Mouse (Mus musculus): ENCODE results near the gene Tsc22d1. TPM values are rescaled to one million over a fixed set of nuclear protein-coding genes. Genes with fewer than 3 reads are reported as not detected.

The Tsc22d1 gene
- total RNA-seq, 2 experiments from 2014 or later = 119 to 144 TPM

DNA sequence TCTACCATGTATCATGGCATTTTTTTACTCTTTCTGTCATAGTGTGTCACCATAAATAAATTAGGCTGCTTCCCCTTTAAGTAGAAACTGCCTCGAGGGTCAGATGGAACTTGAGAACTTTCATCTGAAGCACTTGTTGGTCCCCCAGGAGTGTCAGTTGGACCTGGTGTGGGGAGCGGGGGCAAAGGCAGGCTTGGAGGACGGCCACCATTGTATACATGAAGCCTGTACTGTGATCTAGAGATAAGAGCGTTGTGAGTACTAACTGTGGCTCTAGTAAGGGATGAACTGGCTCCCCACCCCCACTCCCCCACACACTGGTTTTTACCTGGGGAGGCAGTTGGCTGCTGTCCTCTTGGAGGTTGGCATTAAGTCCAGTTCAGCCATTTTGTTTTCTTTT is 62.0 kb downstream of the Tsc22d1 start:
- no peak for DNase-seq
- intact Hi-C loops (cut with DNase I; ENCODE audit: low total_unique reads) = no loop called here

GRCm38 (mm10) chr14:76478076-76478475 is 63.3 kb downstream of the Tsc22d1 start:
- intact Hi-C loops (cut with DNase I; ENCODE audit: low total_unique reads) = no loop called here
- DNase-seq = no peak

GRCm38 (mm10) chr14:76478616-76479015 is 63.9 kb downstream of the Tsc22d1 start:
- intact Hi-C loops (cut with DNase I; ENCODE audit: low total_unique reads) = no loop called here
- DNase-seq = no peak

GRCm38 (mm10) chr14:76479867-76480266 is 65.1 kb downstream of the Tsc22d1 start:
- DNase-seq = no peak
- intact Hi-C loops (cut with DNase I; ENCODE audit: low total_unique reads) = loop anchor here (5.0 kb wide), 1 partner anchor 532 kb away; no protein-coding TSS in a partner anchor

DNA sequence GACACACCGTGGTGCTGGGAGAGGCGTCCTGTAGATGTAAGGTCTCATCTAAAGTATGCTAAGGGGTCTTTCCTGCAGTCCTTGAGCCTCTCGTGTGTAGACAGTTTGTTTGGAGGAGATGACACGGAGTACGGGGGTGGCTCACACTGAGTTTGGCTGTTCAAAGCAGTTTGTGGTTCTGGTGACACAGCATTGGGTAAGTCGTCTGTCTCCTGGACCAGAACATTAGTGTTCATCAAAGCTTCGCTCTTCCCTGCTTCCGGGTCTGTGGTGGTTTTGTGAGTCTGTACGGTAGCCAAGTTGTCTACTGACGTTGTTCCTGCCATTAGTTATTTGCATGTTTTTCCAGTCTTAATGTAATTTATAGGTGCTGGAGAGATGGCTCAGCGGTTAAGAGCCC is 65.7 kb downstream of the Tsc22d1 start:
- intact Hi-C loops (cut with DNase I; ENCODE audit: low total_unique reads) = loop anchor here (5.0 kb wide), 1 partner anchor 532 kb away; no protein-coding TSS in a partner anchor

DNA sequence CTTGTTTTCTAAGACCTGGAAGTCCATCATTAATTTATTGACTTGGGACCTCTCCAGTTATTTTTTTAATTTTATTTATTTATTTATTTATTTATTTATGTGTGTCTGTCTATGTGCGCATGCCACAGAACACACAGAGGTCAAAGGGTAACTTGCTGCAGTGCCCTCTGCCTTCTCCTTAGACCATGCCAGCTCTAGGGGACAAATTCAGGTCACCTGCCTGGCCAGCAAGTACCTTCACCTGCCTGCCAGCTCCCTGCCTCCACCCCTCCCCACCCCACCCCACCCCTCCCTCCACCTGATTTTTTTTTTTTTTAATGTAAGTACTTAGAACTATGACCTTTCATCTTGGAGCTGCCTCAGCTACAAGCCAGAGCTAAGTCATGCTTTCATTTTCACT is 68.9 kb downstream of the Tsc22d1 start:
- intact Hi-C loops (cut with DNase I; ENCODE audit: low total_unique reads) = loop anchor here (5.0 kb wide), 1 partner anchor 529 kb away; no protein-coding TSS in a partner anchor
- no peak for DNase-seq

More for the DNA sequence above, 65.7 kb downstream of the Tsc22d1 start:
- DNase-seq = no peak

DNA sequence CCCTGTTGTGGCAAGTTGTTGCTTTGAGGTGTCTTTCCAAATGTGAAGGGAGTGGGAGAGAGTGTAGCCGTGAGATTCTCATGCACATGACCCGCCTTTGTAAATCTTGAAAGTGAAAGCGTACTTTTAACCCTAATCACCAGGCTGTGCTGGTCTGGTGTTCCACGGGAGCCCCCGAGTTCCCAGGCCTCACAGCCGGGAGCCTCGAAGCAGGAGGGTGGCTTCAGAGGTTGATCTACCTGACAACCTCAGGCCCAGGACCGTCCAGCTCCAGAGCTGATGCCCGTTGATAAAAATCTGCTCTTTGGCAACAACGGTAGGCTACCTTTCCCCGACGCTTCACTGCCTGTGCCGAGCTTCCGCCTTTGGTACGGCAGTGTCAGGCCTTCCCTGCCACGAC is 72.8 kb downstream of the Tsc22d1 start:
- no peak for DNase-seq
- intact Hi-C loops (cut with DNase I; ENCODE audit: low total_unique reads) = no loop called here

DNA sequence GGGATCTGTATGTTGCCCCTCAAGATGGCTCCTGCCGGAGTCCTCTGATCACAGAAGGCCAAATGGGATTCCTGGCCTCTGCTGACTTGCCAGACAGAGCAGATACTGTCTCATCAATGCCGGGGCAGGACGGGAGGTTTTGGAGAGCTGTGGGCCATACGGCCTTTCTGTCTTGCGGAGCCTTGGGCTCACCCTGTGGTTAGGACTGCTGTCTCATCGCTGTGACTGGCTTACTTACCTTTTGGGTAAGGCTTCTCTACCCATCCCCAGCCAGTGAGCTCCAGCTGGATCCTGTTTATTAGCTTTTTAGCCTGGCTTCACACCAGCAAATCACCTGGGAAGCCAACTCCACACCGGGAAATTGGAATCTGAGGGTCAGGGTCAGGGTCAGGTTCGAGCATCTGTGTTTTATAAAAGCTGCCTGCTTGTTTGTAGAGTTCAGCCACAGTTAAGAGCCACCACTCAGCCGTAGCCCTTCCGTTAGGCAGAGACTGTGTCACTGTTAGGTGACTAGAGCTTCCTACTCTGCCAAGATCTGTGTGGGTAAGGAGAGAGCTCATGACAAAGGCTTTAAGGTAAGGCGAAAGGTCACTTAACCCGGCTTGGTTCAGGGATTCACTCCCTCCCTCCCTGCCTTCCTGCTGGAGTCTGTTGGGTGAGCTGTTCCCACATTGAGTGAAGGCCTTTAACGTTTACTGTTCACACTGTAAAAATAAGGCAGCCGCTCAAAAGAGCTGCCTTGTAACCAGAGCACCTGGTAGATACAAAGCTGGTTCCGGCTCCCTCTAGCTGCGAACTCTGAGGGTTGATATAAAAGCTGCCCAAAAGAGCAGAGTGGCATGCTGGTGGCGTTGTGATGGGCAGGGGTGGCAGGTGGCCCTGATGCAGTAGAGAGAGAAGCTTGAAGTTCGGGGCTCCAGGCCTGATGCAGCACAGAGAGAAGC is 73.6 kb downstream of the Tsc22d1 start:
- intact Hi-C loops (cut with DNase I; ENCODE audit: low total_unique reads) = no loop called here

DNA sequence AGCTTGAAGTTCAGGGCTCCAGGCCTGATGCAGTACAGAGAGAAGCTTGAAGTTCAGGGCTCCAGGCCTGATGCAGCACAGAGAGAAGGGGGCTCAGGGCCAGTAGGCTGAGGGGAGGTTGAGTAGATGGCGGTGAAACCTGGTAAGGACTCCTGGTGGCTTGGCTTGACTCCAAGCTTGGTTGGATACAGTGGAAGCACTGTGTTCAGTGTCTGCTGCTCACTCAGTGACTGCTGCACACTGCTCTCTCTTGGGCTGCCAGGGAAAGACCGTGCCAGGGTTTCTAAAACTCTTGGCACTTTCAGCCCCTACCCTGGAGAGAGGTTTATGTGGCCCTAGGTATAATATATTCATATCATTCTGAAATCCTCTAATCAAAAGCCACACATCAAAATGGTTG is 74.4 kb downstream of the Tsc22d1 start:
- intact Hi-C loops (cut with DNase I; ENCODE audit: low total_unique reads) = no loop called here
- DNase-seq = no peak

More for the DNA sequence above, 73.6 kb downstream of the Tsc22d1 start:
- no peak for DNase-seq

DNA sequence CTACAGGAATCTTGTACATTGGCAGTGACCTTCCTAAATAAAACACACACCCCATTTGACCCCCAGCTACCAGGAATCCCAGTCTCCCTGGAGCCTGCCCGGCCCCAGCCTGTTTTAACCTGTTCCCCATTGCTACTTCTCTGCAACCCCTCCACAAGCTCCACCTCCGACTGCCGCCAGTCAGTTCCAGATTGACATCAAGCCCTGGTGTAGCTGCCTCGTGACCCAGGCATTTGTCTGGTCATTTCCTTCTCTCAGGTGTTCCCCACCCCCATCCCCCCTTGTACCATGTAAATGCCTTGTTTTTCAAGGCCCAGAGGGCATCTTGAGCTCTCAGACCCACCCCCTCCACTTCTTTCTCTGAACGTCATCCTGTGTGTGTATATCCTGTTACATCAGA is 80.3 kb downstream of the Tsc22d1 start:
- no peak for DNase-seq
- intact Hi-C loops (cut with DNase I; ENCODE audit: low total_unique reads) = no loop called here

GRCm38 (mm10) chr14:76497187-76497586 is 82.4 kb downstream of the Tsc22d1 start:
- intact Hi-C loops (cut with DNase I; ENCODE audit: low total_unique reads) = no loop called here
- no peak for DNase-seq

- DNase-seq = no peak
- intact Hi-C loops (cut with DNase I; ENCODE audit: low total_unique reads) = no loop called here
Measured at GRCm38 (mm10) chr14:76498210-76498609, 83.4 kb downstream of the Tsc22d1 start.

- intact Hi-C loops (cut with DNase I; ENCODE audit: low total_unique reads) = no loop called here
- DNase-seq = no peak
Measured at GRCm38 (mm10) chr14:76499492-76499891, 84.7 kb downstream of the Tsc22d1 start.

- DNase-seq = no peak
- intact Hi-C loops (cut with DNase I; ENCODE audit: low total_unique reads) = loop anchor here (5.0 kb wide), 1 partner anchor 377 kb away; no protein-coding TSS in a partner anchor
Measured at GRCm38 (mm10) chr14:76500036-76500435, 85.3 kb downstream of the Tsc22d1 start.

- DNase-seq = no peak
- intact Hi-C loops (cut with DNase I; ENCODE audit: low total_unique reads) = loop anchor here (2.0 to 5.0 kb wide), 2 partner anchors 374 to 505 kb away; no protein-coding TSS in a partner anchor
Measured at GRCm38 (mm10) chr14:76503231-76503851, 88.6 kb downstream of the Tsc22d1 start.

DNA sequence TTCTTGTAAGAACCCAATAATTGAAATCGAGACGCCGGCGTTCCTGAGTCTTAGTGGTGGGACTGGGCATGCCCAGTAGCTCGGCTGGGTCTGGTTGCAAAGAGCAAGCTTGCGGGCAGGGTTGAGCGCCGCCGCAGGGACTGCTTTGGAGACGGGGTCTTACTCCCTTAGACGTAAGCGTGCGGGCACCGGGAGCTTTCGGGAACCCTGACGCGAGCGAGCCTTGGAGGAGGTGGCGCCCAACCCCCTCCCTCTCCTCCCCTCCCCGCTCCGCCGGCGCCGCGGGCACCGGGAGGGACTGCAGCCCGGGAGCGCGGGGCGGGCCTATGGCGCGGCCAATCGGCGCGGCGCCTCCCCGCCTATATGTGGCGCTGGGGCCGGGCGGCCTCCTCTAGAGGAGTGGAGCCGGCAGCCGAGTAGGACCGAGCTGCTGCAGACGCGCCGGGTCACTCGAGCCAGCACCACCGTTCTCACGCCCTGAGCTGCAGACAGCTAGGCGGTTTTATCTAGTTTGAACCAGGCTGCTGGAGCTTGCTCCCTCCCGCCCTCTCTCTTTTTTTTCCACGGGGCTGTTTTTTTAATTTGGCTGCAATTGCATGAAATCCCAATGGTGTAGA is 89.5 kb downstream of the Tsc22d1 start:
- peak; percentile 93 for DNase-seq
- intact Hi-C loops (cut with DNase I; ENCODE audit: low total_unique reads) = loop anchor here (5.0 kb wide), 1 partner anchor 373 kb away; no protein-coding TSS in a partner anchor

- intact Hi-C loops (cut with DNase I; ENCODE audit: low total_unique reads) = no loop called here
- no peak for DNase-seq
Measured at GRCm38 (mm10) chr14:76505101-76505438, 90.3 kb downstream of the Tsc22d1 start.

- DNase-seq = peak; percentile 90
- intact Hi-C loops (cut with DNase I; ENCODE audit: low total_unique reads) = no loop called here
Measured at GRCm38 (mm10) chr14:76505439-76506220, 90.9 kb downstream of the Tsc22d1 start.
